Mouse (Mus musculus): Measurements from ENCODE around the gene Hspb6. TPM values are rescaled to one million over a fixed set of nuclear protein-coding genes. Genes with fewer than 3 reads are reported as not detected.

The Hspb6 gene
- 100 to 1,000 TPM; 279 to 308 TPM for total RNA-seq (2021)

DNA sequence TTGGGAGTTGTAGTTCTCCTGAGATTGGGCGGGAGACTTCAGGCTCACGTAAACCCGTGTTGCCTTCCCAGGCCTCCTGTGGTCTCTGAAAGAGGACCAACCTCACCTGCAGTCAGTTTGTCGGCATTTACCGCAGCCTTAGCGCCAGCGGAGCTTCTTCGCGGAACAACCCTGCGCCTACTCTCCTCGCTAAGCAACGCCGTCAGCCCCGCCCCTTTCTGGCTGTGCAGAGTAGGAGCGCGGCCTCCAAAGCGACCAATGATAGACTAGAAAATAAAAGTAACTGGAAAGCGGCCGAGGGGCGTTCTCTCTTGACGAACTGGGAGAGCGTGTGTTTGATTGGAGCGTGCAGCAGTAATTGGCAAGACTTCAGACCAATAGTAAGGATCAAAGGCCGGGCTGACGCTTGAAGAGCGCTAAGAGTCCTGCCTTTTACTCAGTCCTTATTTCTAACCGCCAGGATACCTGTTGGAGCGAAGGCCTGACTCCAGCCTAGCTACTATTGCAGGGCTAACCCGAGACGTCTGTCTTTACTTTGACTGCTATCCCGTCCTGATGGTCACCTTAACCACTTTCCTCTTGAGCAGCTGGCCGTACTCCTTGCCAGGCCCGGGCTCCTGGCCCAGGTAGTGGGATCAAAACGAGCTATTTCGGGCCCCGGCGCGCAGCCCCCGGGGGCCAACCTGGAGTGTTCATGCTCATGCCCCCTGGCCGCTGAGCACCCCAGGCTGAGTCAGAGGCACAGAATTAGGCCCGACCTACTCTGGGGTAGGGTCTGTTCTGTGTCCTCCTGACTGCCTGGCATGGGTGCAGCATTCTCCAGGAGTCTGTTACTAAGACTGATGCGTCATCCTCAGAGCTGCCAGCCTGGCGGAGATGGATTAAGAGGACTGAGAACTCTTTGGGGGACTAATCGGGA lies at the start of gene Hspb6, which contains the start of gene Proser3:
Gene Hspb6, plus strand, starts transcription at position 77 of the 919 bp plus-strand sequence.
Gene Proser3, minus strand, starts transcription at position 198 of the 919 bp plus-strand sequence.
- DNase-seq, result peak; percentile 97

DNA sequence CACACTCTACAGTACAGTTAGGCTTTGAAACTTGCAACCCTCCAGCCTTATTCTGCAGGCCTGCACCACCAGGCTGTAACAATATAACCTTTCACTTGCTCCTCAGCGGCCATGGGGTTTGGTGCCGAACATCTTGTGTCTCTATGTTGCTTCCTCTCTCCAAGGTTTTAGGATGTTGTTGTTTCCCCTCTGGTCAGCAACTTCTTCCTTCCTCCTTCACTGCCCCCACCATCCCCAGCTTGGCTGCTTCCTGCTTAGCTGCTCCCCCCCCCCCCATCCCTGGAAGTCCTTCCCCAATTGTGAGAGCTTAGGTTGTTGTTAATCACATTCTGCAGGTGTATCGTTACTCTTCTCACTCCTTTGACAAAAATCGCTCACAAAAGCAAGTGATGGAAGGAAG lies 43.9 kb upstream of the Hspb6 start:
- DNase-seq, result no peak

DNA sequence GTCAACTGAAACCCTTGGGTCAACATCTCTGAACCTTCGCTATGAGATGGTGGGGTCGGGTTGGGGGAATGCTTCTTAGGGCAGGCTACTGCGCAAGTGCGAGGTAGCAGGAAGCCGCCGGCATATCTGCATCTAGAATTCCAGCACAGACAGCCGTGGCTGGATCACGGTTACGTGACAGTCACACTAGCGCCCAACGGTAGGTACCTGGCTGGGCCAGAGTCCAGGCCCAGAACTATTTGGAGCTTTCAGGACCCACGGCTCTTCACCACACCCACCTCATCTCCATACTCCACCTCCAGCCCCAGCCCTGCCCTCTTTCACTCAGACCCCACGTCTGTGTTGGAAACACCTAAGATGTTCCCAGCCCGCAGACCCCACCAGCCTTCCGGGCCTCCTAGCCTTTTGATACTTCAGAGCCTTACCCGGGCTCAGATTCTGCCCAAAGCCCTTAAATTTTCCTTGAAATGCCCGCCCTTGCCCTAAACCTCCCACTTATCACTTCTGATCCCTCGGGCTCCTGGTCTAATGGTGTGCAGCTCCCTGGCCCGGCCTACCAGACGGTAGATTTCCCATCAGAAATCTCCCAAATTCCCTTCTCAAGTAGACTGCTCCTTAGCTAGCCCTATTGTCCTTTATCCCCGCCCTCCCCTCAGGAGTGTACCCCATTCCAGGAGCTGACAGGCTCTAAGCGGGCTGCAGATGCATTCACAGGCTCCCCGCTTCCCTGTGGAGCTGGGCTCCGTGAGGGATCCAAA lies 36.8 kb upstream of the Hspb6 start:
- DNase-seq, result no peak

DNA sequence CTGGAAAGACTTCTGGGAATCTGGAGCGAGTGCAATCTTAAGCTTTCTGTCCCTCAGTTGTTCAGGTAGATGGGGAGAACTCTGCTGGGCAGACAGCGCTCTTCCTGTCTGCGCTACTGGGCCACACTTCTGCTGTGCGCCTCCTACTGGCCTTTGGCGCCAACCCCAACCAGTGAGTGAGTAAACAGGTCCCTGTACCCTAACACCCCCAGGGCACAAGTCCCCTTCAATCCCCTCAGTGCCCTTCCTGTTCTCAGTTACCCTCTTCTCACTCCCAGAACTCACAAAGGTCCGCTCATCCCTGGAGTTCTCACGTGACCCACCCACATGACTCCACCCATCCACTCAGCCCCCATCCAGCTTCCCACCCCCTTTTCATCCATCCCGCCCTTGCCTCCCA lies 33.7 kb upstream of the Hspb6 start:
- DNase-seq, result no peak

DNA sequence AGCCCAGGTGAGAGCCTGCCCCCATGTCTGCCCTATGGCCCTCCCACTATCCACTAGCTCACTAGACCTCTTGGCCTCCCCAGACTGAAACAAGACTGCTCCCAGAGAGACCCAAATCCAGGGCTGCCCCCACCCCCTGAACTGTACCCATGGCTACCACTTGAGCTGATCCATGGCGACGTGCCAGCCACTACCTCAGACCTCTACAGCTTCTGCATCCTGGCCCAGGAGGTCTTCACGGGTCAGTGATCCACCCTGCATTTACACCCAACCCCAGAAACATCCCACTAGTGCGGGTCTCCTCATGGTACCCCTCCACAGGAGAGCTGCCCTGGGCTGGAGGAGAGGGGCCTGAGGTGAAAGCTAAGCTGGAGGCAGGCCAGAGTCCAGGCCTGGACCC lies 31.6 kb upstream of the Hspb6 start:
- no peak for DNase-seq

DNA sequence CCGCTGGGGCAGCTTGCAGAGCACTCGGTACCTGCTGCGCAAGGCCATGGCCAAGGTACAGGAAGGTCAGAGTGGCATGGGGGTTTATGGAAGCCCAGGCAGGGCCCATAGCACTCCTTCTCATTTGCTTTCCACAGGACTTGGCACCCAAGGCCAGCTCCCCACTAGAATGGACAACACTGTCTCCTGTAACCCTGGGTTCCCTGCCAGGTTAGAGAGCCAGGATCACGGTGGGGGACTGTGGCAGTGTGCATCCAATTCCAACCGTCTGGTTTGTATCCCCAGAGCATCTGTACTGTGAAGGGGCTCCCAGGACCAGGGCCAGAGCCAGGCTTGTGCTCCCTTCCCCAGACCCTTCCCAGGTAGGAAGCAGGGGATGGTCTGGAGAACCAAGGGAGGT lies 31.1 kb upstream of the Hspb6 start:
- no peak for DNase-seq

DNA sequence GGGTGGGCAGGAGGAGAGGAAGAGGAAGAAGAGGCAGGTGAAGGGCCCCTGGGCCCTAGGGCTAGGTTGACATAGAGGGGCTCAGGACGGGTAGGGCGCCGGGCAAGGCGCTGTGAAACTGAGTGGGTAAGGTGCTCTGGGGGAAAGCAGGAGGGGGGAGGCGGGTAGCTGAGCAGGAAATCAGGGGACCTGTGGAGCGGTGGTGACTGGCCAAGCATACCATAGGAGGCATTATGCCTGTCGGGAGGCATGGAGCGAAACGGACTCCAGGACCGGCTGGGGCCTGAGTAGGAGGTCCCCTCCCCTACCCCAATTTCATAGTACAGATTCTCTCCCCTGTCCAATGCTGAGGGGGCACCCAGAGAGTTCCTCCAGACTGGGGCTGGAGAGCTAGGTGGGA lies 29.1 kb upstream of the Hspb6 start:
- no peak for DNase-seq

DNA sequence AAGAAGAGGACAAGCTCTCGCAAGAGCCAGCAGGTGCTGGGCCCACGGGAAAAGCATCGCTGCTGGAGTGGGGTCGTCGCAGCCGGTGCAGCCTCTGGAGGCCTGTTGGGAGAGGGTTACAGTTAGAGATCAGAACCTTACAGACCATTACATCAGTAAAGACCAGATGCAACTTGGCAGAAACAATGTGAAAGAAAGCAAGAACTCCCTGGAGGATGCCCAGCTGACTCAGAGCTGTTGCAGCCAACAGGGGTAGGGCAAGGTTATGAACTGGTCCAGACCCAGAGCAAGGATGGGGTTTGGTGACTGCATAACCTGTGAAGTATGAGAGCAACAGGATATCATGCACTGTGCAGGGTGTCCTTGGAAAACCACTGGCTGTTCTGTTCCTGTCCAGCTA lies 27.5 kb upstream of the Hspb6 start:
- DNase-seq, result no peak

DNA sequence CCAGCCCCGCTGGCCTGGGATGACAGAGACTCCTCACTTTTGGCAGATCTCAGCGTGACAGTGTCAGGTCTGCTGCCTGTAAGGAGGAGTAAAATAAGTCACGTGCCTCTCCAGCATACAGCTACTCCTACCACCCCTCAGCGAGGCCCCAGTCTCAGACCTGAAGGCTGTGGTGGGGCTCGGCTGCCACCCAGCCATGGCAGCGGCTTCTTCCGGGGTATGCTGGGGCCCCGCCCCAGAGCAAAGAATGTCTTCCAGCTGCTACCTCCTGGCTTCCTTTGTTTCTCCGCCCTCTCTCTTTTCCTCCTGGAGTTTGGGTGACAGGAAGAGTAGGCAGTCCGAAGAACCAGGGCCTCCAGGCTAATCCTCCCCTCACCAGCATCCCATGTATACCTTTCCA lies 26.0 kb upstream of the Hspb6 start:
- no peak for DNase-seq

DNA sequence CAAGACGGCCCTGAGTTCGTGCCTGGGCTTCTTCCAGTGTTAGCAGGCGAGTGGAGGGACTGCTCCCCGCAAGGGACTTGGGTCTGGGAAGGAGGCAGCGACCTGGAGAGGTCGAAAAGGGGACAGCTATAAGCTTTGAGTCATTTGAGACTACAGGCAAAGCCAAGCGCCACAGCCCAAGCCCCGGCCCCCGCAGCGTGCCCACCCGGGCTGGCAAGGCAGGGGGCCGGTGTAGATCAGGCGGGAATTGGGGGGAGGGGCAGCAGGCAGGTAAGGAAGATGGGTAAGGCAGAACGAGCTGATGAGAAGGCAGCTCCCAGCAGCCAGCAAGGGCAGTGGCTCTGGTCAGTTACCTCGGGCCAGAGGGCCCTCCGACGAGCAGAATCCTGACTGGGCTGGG lies 25.6 kb upstream of the Hspb6 start:
- DNase-seq, result no peak

DNA sequence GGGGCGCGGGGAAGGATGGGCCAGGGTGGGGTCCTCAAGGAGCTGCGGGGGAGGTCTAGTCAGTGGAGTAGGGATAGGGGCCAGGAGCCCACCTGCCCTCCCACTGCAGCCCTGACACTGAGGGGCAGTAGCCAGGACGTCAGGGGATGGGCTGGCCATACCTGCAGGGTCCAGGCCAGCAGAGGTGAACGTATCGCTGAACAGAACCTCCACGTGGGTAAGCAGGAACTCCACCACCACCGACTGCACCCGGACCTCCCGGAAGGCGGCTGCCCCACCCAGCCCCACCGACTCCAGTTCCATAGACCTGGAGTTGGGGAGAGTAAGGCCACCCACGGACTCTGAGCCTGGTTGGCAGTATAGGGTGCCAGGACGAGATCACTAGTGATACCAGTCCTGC lies 25.0 kb upstream of the Hspb6 start:
- no peak for DNase-seq

DNA sequence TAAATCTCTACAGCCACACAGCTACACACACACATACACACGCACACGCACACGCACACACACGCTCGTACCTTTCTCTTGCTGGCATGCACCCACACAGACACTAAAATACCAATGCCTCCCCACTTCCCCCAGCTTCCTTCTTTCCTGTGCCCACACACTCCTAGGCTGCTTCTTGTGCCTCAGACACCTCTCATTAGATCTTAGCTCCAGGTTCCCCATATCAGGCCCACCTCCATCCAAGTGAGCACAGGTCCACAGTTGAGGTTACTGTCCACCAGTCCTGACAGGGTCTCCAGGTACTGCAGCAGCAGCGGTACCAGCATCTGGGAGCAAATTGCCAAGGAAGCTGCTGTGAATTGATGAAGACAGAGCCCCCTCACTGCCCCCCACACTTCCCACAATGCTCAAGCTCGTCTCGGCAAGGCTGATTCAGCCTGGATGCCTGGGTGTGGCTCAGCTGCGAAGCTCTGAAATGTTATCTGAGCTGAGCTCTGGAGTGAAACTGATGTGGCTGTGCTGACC lies 20.6 kb upstream of the Hspb6 start:
- no peak for DNase-seq

DNA sequence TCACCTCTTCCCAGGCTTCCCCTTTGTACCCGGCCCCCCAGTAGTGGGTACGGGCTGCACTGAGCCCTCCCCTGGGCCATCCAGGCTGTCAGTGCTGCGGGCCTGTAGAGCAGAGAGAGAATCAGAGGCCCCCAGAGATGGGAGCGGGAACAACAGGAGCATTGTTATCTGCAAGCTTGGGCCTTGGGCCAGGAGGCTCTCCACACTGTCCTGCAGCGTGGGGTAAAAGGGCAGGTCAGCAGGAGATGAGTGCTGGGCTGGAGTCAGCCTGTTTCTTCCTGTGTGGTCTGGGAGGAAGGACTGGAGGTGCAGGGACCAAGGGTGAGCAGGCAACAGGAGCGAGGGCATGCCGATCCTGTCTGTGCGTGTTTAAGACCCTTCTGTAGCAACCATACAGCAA lies 19.0 kb upstream of the Hspb6 start:
- DNase-seq, result peak; percentile 70

DNA sequence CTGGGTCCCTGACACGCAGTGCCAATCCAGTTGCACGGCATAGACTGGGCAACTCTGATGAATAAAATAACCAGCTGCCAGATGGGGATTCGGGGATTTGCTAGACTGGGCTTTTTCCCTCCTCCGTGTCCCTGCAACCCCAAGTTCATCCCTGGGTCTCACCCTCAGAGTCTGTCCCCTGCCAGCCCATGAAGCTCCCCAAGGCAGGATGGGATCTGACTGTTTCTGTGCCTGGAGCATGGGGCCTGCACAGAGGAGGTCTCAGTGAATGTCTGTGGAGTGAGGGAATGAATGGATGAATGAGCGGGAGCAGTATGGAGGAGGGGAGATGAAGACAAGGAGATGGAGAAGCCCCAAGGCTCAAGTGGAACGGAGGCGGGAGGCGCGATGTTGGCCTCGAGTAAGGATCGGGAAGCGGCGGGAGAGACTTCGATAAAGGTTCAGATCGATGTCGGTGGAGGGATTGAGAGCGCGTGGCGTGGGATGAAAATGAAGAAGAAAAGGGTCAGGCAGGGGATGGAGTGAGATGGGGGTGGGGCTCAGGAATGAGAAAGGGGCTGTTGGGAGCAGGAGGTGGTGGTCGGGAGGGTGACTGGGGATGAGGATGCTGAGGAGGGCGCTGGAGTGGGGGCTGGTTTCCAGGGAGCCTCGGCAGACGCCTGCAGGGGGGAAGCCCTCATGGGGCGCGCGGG lies 17.9 kb upstream of the Hspb6 start:
- DNase-seq, result no peak

DNA sequence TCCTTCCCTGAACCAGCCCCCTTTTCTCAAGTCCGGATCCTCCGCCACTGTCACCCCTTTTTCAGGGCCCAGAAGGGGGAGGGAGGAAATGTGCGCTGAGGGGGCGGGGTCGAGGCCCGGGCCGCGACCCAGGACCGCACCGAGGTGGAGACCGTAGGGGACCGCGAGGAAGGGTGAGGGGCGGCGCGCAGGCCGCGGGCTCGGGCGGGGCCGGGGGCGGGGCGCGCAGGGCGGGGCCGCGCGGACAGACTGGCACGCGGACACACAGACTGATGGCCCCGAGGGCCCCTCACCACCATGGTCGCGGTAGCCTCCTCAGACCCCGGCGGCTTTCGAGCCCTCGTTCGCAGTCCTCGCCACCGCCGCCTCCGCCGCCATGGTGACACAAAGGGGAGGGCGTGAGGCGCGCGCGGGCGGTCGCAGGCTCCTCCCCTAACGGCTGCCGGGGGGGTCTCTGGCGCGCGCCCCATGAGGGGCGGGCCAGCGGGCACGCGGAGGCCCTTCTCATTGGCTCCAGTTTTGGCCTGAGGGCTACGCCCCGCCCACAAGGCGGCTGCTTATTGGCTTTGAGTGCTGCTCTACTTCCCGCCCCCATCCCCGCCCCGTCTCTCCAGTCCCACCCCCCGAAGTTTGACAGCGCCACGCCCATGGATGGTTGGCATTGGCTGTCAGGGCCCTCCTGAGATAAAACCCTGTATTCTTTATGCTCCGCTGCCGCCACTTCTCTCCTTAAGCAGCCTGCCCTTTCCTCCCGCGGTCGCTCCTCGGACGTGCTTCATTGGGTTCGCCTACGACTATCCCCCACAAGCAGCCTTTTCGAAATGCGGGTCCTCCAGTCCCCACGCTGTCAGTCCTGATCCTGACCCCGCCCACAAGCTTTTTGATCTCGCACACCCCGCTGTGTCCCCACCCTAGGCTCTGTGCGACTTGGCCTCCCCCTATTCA lies 17.1 kb upstream of the Hspb6 start, which contains the start of gene Arhgap33:
Gene Arhgap33, minus strand, starts transcription at position 428 of the 945 bp plus-strand sequence.
- DNase-seq, result peak; percentile 97

DNA sequence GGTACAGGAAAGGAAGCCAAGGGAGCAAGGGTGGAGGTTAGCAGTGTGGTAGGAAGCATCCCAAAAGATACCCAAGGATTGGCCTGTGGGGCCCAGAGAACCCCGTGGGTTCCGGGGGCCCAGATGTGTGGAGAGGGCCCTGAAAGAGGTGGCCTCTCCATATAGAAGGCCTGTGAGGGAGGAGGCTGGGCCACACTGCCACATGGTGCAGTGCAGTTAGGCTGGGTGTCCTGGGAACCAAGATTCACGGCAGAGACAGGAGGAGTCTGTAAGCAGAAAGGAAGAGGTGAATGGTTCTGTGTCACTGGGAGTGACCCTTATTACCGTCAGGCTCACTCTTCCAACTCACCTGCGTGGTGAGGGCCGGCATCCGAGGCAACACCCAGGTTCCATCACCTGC lies 11.4 kb upstream of the Hspb6 start:
- no peak for DNase-seq

DNA sequence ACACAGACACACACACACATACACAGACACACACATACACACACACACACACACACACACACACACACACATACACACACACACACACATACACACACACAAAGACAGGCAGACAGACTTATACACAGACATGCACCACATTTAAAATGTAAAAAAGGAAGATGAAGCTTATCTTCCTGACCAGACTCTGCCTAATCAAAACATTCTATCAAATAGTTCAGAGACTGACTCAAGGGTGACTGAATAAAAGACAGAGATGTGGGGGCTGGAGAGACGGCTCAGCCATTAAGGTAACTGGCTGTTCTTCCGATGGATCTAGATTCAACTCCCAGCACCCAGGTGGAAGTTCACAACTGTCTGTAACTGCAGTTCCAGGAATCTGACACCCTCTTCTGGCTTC lies 7.7 kb upstream of the Hspb6 start:
- DNase-seq, result no peak

DNA sequence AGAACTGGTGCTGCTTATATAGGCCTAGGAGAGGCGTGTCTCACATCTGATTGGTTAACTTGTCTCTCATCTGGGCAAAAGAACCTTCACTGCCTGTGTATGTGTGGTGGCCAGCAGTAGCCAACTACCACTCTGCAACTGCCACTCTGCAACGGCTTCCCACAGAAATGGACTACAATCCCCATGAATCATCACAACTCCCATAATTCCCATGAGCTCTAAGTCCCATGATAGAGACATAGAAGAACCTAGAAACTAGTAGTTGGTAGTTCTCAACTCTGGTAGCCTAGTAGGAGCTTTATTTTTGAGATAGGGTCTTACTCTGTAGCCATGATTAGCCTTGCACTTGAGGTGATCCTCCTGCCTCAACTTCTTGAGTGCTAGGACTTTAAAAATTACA lies 2.1 kb upstream of the Hspb6 start:
- no peak for DNase-seq

DNA sequence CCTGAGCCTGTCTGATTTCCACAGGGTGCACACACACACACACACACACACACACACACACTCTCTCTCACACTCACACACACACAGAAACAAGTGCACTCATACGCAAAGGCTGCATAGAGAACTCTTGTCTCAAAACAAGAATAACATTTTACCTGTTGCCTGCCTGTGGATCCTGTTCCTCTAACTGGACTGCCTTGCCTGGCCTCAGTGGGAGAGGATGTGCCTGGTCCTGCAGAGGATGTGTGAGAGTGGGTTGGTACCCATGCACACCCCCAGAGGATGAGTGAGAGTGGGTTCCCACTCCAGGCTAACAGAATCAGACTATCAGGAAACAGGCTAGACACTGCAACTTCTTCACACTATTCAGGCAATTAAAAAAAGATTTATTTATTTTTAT lies 1.4 kb upstream of the Hspb6 start:
- no peak for DNase-seq

DNA sequence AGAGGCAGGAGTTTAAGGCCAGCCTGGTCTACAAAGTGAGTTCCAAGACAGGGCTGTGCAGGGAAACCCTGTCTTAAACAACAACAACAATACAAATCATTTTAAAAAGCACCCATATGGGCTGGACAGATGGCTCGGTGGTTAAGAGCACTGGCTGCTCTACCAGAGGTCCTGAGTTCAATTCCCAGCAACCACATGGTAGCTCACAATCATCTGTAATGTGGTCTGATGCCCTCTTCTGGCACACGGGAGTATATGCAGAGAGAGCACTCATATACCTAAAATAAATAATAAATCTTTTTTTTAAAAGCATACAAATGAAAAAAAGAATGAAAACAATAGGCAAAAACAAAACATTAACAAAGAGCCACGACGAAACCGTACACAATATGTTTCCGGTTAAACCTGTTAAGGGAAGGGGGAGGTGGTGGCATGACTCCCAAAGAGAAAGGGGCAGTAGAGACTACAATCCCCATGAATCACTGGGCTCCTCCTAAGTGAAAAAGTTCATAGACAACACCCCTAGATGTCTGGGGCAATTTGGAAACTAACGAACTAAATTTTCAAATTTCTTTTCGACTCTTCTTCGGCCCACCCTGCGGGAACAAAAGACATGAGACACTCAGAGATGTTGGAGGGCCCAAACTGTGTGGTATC lies 405 bp upstream of the Hspb6 start:
- no peak for DNase-seq

DNA sequence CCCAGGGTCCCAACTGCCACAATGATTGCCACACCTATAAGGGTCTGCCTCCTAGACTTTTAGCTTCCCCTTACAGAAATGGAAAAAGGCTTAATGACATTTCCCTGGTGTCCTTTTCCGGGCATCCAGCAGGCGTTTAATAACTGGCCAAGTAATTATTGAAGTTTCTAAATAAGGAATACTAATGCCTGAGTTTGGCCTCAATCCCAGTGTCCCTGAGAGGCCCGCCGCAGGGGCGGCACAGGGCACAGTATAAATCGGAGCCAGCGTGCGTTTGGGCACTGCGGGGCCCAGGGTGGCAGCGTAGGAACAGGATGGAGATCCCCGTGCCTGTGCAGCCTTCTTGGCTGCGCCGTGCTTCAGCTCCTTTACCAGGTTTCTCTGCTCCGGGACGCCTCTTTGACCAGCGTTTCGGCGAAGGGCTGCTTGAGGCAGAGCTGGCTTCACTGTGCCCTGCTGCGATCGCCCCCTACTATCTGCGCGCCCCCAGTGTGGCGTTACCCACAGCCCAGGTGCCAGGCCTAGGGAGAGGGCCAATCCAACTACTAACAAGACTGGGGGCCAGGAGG lies 1.1 kb downstream of the Hspb6 start:
- peak; percentile 87 for DNase-seq
